Mouse (Mus musculus) urinary bladder, postnatal 25 days (tissue): ENCODE data around the gene Gm10322.

Source experiments
- DNase-seq: peaks from one replicate; pipeline ENCODE4 v3.0.0; 2022; ENCODE audit warnings: low spot score

Gm10322 gene

DNA sequence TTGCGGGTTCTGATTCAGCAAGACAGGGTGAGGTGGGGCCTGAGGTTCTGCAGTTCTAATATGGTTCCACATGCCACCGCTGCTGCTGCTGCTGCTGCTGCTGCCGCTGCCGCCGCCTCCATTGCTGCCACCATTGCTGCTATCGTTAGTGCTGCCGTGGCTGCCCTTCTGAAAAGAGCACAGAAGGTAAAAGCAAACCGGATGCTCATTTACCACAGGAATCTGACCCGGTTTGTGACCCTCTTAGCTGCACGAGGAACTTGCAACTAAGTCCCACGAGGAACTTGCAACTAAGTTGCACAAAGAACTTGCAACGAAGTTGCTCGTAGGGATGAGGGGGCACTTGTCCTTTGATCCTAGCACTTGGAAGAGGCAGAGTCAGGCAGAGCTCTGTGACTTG is 40.9 kb downstream of the Gm10322 start:
- DNase-seq, result no peak

DNA sequence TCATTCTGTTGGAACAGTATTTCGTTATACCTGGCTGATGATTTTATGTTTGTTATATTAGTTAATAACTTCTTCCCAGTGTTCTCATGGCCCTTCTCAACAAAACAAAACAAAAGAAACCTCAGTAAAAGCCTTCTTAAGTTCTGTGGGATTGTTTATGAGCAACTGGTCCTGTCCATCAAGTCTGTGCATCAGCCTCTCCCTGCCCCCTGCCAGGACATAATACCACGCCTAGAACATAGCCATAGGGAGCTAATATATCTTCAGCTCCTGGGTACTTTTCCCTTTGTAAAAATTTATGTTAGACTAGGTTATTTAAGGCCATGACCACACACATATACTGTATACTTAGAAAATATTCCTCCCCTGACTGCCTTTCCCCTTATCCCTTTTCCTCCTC is 48.9 kb downstream of the Gm10322 start:
- DNase-seq, result no peak

DNA sequence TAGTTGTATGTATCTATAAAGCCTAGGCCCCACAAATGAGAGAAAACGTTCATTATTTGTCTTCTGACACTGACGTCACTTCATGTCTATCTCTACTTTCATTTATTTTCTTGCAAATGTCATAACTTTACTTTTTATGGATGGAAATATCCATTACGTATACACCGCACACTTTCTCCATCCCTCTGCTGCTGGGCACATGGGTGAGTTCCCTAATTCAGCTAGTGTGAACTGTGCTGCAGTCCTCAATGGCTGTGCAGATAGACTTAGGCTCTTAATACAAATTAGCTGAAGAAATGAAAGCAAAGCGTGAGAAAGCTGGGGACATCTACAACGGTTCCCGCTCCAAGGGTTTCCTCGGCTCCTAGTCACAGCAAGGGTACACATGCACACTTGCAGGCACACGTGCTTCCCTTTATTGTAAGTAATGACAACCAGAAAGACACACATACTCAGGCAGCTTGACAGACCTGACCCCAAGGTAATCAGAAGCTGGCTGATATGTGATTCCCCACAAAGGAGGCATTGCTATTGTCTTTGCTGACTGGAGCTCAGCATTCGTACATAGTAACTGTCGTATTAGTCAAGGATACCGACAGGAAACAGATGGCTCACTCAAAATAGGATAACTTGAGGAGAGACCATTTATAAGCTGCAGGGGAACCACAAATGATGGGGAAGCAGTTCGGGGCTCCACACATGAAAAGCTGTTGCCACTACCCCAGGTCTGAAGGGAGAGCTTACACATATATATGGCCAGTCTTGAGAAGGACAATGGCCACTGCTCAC is 49.8 kb downstream of the Gm10322 start:
- DNase-seq, result no peak
